Mouse (Mus musculus): ENCODE measurements at regions not wholly inside any gene's neighbourhood (a gene's known extent, or its start where the extent isn't known, plus 50 kb on each side); places are given as distances from the start of the nearest gene placed in this dataset.
A peak's percentile ranks its signal among the peaks of the same experiment; 100 is the strongest.

GRCm38 (mm10) chr9:33214523-33214922 is 578.5 kb downstream of the Ets1 start:
- DNase-seq (ENCODE audit: inconsistent ontology term): no peak

GRCm38 (mm10) chr9:33220981-33221380 is 585.0 kb downstream of the Ets1 start:
- no peak for DNase-seq (ENCODE audit: inconsistent ontology term)

- DNase-seq (ENCODE audit: inconsistent ontology term): peak; percentile 80
Measured at GRCm38 (mm10) chr9:33222066-33222805, 586.2 kb downstream of the Ets1 start.

- peak; percentile 66 for DNase-seq (ENCODE audit: inconsistent ontology term)
Measured at GRCm38 (mm10) chr9:33233699-33234131, 597.7 kb downstream of the Ets1 start.

GRCm38 (mm10) chr9:33238190-33238589 is 602.2 kb downstream of the Ets1 start:
- peak; percentile 79 for DNase-seq (ENCODE audit: inconsistent ontology term)

- peak; percentile 78 for DNase-seq (ENCODE audit: inconsistent ontology term)
Measured at GRCm38 (mm10) chr9:33238846-33239245, 602.8 kb downstream of the Ets1 start.

GRCm38 (mm10) chr9:33240506-33240905 is 604.5 kb downstream of the Ets1 start:
- no peak for DNase-seq (ENCODE audit: inconsistent ontology term)

- DNase-seq (ENCODE audit: inconsistent ontology term): peak; percentile 83
Measured at GRCm38 (mm10) chr9:33240914-33241635, 605.1 kb downstream of the Ets1 start.

GRCm38 (mm10) chr9:33246932-33247331 is 610.9 kb downstream of the Ets1 start:
- peak; percentile 39 for DNase-seq (ENCODE audit: inconsistent ontology term)

- peak; percentile 78 for DNase-seq (ENCODE audit: inconsistent ontology term)
Measured at GRCm38 (mm10) chr9:33258241-33258640, 622.2 kb downstream of the Ets1 start.

- peak; percentile 62 for DNase-seq (ENCODE audit: inconsistent ontology term)
Measured at GRCm38 (mm10) chr9:33260171-33260570, 624.1 kb downstream of the Ets1 start.

- DNase-seq (ENCODE audit: inconsistent ontology term): peak; percentile 54
Measured at GRCm38 (mm10) chr9:33289381-33289780, 653.4 kb downstream of the Ets1 start.

- no peak for DNase-seq (ENCODE audit: inconsistent ontology term)
Measured at GRCm38 (mm10) chr9:33292116-33292515, 656.1 kb downstream of the Ets1 start.

GRCm38 (mm10) chr9:33295925-33296324 is 659.9 kb downstream of the Ets1 start:
- peak; percentile 35 for DNase-seq (ENCODE audit: inconsistent ontology term)

- peak; percentile 10 for DNase-seq (ENCODE audit: inconsistent ontology term)
Measured at GRCm38 (mm10) chr9:33319525-33320025, 683.6 kb downstream of the Ets1 start.

GRCm38 (mm10) chr9:33327722-33328121 is 691.7 kb downstream of the Ets1 start:
- no peak for DNase-seq (ENCODE audit: inconsistent ontology term)

GRCm38 (mm10) chr9:33350258-33350657 is 714.2 kb downstream of the Ets1 start:
- no peak for DNase-seq (ENCODE audit: inconsistent ontology term)

- no peak for DNase-seq (ENCODE audit: inconsistent ontology term)
Measured at GRCm38 (mm10) chr9:33356621-33357020, 720.6 kb downstream of the Ets1 start.

- DNase-seq (ENCODE audit: inconsistent ontology term): no peak
Measured at GRCm38 (mm10) chr9:33360966-33361365, 724.9 kb downstream of the Ets1 start.

- DNase-seq (ENCODE audit: inconsistent ontology term): no peak
Measured at GRCm38 (mm10) chr9:33389170-33389569, 753.1 kb downstream of the Ets1 start.

GRCm38 (mm10) chr9:33404691-33405090 is 768.7 kb downstream of the Ets1 start:
- no peak for DNase-seq (ENCODE audit: inconsistent ontology term)

- peak; percentile 40 for DNase-seq (ENCODE audit: inconsistent ontology term)
Measured at GRCm38 (mm10) chr9:33407517-33407916, 771.5 kb downstream of the Ets1 start.

GRCm38 (mm10) chr9:33423781-33424180 is 787.8 kb downstream of the Ets1 start:
- DNase-seq (ENCODE audit: inconsistent ontology term): peak; percentile 54
